Mouse (Mus musculus) olfactory bulb, adult 2 months (tissue): Measurements from ENCODE around the gene Slc52a3. TPM values are rescaled to one million over a fixed set of nuclear protein-coding genes. Genes with fewer than 3 reads are reported as not detected.

ENCODE experiments used
- H3K27ac ChIP-seq: fragments of 200-500 bp; 2 replicates; pipeline ENCODE4 v1.5.1; 2012; ENCODE audit warnings: low read depth, low read length; ENCODE audit not compliant: insufficient read depth
- H3K4me1 ChIP-seq: fragments of 200-500 bp; 2 replicates; pipeline ENCODE4 v1.6.1; 2012; ENCODE audit warnings: low read length; ENCODE audit not compliant: control insufficient read depth, insufficient read depth
- H3K4me3 ChIP-seq: fragments of 200-500 bp; 2 replicates; pipeline ENCODE4 v1.5.1; 2012; ENCODE audit warnings: mild to moderate bottlenecking, low read depth, low read length, moderate library complexity; ENCODE audit not compliant: insufficient read depth
- CTCF ChIP-seq: fragments of 200-500 bp; IDR thresholded peaks from 2 replicates; pipeline ENCODE4 v1.5.1; 2012; ENCODE audit warnings: low read depth, mild to moderate bottlenecking, low read length, moderate library complexity; ENCODE audit not compliant: insufficient read depth
- POLR2A ChIP-seq: fragments of 200-500 bp; IDR thresholded peaks from 2 replicates; pipeline ENCODE4 v1.6.1; 2012; ENCODE audit warnings: mild to moderate bottlenecking, low read depth, low read length, moderate library complexity; ENCODE audit not compliant: insufficient read depth
- WGBS: fragments of 180-500 bp; shearing (Covaris S2); methylation state at CpG from one replicate; pipeline ENCODE4 v1.1.7; 2018; 5-methylcytosine and 5-hydroxymethylcytosine counted together
- polyA plus RNA-seq: library from polyadenylated mRNA; stranded (reverse); fragments of >200 nt; gene quantifications from 2 replicates; pipeline ENCODE4 v1.2.4, GENCODE M21; 2012; ENCODE audit warnings: low replicate concordance; ENCODE audit not compliant: missing spikeins, insufficient read depth, insufficient read length

The Slc52a3 gene
- polyA plus RNA-seq, 1 experiment = not detected

DNA sequence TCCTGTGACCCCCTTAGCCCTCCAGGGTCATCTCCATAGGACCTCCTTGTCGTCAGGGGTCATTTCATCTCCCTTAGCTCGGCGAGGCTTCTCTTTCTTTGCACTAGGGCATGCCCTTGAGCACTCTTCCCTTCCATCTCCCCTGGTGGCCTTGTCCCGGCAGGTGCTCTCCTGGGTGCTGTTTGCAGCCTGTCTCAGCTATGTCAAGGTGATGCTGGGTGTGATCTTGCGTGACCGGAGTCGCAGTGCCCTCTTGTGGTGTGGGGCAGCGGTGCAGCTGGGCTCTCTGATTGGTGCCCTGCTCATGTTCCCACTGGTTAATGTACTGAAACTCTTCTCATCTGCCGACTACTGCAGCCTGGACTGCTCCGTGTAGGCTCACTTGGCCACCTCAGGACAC, 11.5 kb downstream of the Slc52a3 start:
- TF ChIP-seq CTCF (peak; percentile 60; the same call in 1 of the 2 replicates), POLR2A (no peak)
- H3K27ac ChIP-seq = no peak overlapping the region
- WGBS = 68% methylated on average over 10 of the region's 10 CpGs
- H3K4me1 ChIP-seq = peaks cover 15% of the 10 kb centered on the region
- H3K4me3 ChIP-seq = no peak overlapping the region

DNA sequence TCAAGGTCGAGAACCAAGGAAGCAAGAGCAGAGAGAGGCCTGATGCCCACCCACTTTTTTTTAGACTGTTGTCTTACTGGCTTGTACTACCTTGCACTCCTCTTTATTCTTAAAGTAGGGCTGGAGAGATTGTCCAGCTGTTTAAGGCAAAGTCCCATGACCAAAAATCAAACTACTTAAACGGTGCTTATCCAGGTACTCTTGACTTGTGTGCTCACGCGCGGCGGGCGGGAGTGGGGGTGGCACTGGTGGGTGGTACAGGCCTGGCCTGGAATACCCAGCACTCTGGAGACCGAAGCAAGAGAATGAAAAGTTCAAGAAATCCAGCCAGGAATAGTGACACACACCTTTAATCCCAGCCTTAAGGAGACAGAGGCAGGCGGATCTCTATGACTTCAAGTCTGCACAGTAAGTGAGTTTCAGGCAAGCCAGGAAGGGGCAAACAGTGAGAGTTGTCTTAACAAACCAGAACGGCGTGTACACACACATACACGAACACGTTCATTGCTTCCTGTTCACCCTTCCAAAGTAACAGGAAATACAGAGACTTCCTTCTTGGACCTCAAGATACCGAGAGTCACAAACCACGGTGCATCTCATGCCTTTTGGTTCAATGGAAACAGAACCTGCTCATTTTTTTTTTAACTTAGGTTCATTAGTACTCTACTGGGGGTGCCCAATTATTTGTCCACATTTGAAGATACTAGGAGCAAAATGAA, 12.9 kb downstream of the Slc52a3 start:
- Histone ChIP-seq H3K4me1 (peaks cover 14% of the 10 kb centered on the region), H3K4me3 (no peak overlapping the region), H3K27ac (no peak overlapping the region)
- TF ChIP-seq POLR2A (no peak), CTCF (no peak)
- 94% methylated on average over 15 of the region's 15 CpGs for WGBS

DNA sequence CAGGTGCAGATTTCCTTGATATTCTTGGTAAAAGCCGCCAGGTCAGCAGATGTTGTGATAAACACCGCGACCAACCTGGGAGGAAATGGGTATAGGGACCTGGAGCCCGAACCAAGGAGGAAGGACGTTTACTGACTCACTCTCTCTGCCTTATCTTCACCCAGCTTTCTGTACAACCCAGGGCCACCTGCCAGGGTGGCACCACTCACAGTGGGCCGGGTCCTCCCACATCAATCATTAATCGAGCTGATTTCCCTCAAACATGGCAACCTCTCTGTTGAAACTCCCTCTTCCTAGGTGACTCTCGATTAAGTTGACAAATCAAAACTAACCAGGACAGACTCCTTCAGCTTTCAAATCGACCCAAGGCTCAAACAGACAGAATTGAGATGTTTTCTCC, 13.9 kb downstream of the Slc52a3 start:
- WGBS = 86% methylated on average over 9 of the region's 9 CpGs

DNA sequence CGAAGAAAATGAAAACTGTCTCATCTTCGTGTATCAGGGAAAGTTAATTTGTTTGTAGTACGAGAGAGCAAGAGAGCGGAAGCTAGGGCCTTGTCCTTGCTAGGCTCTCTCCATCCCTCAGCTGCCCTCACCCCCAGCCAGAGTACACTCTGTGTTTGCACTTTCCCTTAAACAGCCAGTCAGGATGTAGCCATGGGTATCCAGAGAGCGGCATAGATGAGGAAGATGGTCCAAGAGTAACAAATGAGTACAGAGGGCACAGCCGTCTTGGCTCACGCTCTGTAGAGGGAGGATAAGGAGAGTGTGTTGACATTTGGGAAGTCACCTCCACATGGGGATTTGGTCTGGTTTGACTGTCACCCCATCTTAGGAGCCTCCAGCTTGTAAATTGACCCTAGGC, 14.3 kb downstream of the Slc52a3 start:
- 91% methylated on average over 7 of the region's 7 CpGs for WGBS
- no peak overlapping the region for H3K27ac ChIP-seq
- H3K4me1 ChIP-seq = peaks cover 12% of the 10 kb centered on the region
- H3K4me3 ChIP-seq = no peak overlapping the region
- TF ChIP-seq POLR2A (no peak), CTCF (no peak)

More for the DNA sequence above, 13.9 kb downstream of the Slc52a3 start:
- Histone ChIP-seq H3K4me3 (no peak overlapping the region), H3K4me1 (peaks cover 12% of the 10 kb centered on the region), H3K27ac (no peak overlapping the region)
- TF ChIP-seq POLR2A (no peak), CTCF (no peak)

DNA sequence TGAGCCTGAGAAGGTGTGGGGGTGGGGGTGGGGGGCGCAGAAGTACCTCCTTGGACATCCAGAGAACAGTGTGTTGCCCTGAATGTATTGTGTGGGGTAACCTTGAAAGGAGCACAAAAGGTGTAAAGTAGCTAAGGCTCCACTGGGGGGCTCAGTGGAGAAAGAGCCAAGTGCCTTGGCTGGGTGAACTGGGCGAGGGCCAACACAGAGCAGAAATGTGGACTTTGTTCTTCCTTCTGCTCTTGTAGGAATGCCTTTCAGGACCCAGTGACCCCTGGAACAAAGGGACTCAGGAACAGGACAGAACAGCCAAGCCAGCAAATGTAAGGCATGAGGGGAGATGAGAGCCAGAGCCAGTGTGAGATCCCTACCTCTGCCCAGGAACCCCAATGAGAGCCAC, 15.4 kb downstream of the Slc52a3 start:
- H3K4me3 ChIP-seq = no peak overlapping the region
- H3K27ac ChIP-seq = peak overlapping the region; percentile 53; the same call in 1 of the 2 replicates
- WGBS = 50% methylated on average over 2 of the region's 2 CpGs
- peaks cover 15% of the 10 kb centered on the region for H3K4me1 ChIP-seq
- TF ChIP-seq CTCF (peak; percentile 18; the same call in 1 of the 2 replicates), POLR2A (no peak)

DNA sequence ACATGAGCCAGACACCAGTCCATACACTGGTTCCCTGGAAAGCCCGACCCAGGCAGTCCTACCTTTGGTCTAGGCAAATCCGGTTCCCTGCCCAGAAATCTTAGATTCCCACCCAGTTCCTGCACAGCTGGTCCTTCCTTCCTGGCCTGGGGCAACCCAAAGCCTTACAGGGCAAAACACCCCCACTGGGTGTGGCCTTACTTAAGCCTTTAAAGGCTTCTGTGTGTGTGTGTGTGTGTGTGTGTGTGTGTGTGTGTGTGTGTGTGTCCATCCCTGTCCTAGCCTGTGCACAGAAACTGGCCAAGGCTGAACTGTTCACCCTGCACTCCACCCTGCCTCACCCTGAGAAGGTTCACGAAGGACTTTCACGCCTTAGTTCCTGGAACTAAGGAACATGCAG, 15.9 kb downstream of the Slc52a3 start:
- peaks cover 15% of the 10 kb centered on the region for H3K4me1 ChIP-seq
- TF ChIP-seq CTCF = no peak
- TF ChIP-seq POLR2A = no peak
- 86% methylated on average over 4 of the region's 4 CpGs for WGBS
- H3K4me3 ChIP-seq = no peak overlapping the region
- no peak overlapping the region for H3K27ac ChIP-seq

DNA sequence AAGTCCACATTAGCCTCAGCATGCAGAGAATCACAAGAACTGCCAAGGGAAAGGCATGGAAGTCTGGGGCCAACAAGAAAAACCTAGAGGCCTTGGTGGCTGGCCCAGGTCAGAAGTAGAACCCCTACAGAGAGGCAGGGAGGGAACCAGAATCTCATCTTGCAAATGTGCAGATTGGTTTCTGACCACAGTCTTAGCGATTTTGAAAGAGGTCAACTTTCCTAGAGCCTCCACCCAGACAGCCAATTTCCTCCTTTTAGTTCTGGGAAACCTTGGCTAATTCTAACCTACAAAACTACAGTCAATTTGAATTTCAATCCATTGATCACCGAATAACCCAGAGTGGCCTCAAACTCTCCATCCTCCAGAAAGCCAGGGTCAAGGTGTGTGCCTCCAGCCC, 16.4 kb downstream of the Slc52a3 start:
- Histone ChIP-seq H3K4me3 (no peak overlapping the region), H3K4me1 (peaks cover 13% of the 10 kb centered on the region), H3K27ac (no peak overlapping the region)
- 87% methylated on average over 2 of the region's 2 CpGs for WGBS
- TF ChIP-seq CTCF = no peak
- TF ChIP-seq POLR2A = no peak

DNA sequence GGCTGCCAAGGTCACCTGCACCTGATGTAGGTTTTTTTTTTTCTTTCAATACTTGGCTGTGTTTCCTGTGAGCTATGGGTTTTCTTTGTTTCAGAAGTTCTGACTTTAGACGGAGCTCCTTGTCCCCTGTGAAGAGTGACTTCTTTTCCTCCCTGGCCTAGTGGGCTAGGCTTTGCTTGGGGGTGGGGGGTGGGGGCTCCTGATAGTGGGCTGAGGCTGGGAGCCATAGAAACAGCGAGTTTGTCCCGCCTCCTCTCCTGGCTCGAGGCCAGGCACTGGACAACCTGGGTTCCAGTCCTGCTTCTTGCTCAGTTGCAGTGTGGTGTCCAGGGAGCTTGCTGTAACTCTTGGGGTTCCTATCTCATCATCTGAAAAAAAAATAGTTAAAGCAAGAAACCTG, 19.7 kb downstream of the Slc52a3 start:
- Histone ChIP-seq H3K4me3 (no peak overlapping the region), H3K27ac (no peak overlapping the region), H3K4me1 (peaks cover 9% of the 10 kb centered on the region)
- TF ChIP-seq CTCF (no peak), POLR2A (no peak)
- WGBS = 44% methylated on average over 4 of the region's 4 CpGs

DNA sequence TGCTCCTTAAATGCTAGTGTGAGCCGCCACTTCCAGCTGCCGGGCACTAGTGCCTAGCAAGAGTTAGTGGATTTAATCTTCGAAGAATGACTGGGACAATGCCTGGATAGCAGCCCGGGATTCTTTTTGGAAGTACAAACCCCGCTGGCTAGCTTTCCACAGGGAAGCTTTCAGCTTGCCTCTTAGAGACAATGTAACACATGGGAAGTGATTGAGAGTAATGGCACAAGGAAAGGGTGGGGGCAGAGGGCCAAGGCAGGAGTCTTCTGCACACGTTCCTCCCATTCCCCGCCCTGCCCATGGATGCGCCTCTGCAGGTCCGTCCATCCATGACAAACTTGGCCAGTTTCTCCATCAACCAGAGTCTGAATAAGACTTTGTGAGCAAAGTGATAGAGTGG, 20.4 kb downstream of the Slc52a3 start:
- H3K27ac ChIP-seq = no peak overlapping the region
- TF ChIP-seq POLR2A (no peak), CTCF (no peak)
- 47% methylated on average over 9 of the region's 9 CpGs for WGBS
- peaks cover 8% of the 10 kb centered on the region for H3K4me1 ChIP-seq
- no peak overlapping the region for H3K4me3 ChIP-seq

DNA sequence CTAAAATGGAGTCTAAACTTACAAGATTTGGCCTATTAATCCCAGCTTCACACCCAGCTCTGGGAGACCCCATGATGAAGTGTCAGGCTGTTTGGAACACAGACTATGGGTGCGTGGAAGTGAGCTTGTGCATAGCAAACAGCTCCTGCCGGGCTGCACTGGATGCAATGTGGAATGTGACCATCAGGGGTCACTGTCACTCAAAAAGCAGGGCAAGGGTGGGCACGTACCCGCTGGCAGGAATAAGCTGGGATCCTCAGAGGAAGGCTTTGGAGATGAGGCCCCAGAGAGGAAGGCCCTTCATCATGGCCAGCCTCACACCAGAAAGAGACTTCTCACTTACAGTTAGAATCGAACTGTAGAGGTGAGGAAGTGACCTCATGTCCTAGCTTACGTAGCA, 23.9 kb downstream of the Slc52a3 start:
- no peak overlapping the region for H3K27ac ChIP-seq
- TF ChIP-seq POLR2A (no peak), CTCF (peak; percentile 53; the same call in 1 of the 2 replicates)
- WGBS = 33% methylated on average over 6 of the region's 6 CpGs
- 0 out of 2 replicates have a peak, but pooled peaks cover 2% of the 10 kb centered on the region for H3K4me1 ChIP-seq
- no peak overlapping the region for H3K4me3 ChIP-seq
